Mouse (Mus musculus) kidney, adult 18-20 months (tissue): ENCODE measurements at regions not wholly inside any gene's neighbourhood (a gene's known extent, or its start where the extent isn't known, plus 50 kb on each side); places are given as distances from the start of the nearest gene placed in this dataset.

ENCODE experiments used
- DNase-seq: peaks from one replicate; pipeline ENCODE4 v3.0.0; 2021

DNA sequence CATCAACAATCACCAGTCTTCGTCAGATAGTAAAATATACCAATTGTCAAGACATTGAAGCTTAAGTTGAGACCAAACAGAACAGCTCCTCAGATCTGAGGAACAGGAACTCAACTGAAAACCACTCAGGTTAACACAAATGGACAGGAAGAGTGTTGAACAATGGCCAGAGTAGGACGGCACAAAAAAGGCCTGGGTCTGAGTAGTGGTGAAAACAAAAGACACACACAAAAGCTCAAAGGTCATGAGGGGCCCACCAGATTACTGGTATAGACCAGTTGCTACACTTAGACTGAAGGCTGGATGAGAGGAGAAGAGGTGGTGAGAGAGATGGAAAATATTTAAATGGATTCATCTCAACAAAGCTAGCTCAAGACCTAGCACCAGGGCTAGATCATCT lies 302.8 kb downstream of the Gm11361 start:
- no peak for DNase-seq

DNA sequence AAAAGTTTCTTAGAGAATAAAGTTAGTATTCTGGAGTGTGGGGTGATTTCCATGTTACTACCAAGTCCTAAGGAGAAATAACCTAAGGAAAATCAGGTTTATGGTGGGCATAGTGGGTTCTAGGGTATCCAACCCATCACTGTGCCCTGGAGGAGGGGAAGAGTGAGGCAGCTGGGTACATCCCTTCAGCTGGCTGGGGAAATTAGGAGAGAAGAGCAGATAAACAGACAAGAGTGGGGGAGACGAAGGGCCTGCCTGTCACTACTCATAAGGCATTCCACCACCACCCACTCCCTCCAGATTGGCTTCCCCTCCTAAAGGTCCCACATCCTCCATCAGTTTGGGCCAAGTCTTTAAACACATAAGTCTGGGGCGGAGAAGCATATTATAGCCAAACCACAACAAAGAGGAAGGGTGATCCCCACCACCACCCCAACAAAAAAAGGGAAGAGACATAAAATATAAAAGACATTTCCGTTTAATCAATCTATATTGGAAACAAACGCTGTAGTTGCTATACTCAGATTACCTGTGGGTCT lies 299.8 kb downstream of the Gm11361 start:
- no peak for DNase-seq

DNA sequence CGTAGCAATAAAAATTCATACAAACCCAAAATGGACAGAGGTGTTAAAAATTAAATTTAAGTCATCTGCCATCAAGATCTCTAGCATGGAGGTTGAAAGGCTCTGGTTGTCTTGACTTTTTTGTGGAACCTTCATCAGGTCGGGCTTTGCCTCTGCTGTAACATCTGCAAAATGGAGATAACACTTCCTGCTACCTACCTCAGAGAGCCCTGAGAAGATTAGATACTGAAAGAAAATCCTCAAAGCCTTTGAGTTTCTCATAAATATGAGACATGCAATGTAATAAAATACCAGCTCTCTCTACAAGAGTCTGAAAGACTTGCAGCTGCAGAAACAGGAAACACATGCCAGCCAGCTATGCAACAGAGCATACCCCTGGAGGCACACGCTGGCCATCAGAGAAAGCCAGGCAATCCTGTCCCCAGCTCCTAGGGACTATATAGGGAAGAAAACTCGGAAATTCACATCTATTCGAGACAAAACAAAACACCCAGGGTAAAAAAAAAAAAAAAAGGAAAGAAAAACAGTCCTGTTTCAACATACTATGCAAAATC lies 299.1 kb downstream of the Gm11361 start:
- no peak for DNase-seq

DNA sequence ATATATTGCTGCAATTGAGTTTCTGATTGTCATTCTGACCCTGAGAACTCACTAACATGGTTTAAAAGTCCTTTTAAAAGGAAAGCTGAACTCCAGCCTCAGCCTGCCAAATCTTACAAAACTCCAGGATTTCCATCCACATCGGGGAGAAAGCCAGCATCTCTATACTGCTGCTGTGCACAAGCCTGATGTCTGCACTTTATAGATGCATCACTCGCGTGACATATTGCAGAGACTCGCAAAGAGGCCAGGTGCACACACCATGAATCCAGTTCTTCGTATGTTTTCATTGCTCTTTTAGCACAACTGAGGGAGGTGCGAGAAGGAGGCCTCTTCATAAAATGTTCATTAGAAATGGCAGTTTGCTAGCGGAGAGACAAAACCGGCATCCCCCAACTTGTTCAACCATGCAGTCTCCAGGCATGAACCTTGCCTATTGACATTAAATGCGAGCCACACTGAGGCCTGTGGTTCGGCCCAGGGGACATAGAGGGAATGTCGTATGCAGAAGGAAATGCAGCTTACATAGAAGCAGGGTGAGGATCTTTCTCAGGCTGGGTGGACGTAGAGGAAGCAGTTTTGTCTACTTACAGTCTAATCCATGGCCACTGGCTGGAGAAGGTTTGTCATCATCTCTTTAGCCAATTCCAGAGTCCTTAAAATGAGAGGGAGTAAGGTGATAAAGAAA lies 297.0 kb downstream of the Gm11361 start:
- no peak for DNase-seq

DNA sequence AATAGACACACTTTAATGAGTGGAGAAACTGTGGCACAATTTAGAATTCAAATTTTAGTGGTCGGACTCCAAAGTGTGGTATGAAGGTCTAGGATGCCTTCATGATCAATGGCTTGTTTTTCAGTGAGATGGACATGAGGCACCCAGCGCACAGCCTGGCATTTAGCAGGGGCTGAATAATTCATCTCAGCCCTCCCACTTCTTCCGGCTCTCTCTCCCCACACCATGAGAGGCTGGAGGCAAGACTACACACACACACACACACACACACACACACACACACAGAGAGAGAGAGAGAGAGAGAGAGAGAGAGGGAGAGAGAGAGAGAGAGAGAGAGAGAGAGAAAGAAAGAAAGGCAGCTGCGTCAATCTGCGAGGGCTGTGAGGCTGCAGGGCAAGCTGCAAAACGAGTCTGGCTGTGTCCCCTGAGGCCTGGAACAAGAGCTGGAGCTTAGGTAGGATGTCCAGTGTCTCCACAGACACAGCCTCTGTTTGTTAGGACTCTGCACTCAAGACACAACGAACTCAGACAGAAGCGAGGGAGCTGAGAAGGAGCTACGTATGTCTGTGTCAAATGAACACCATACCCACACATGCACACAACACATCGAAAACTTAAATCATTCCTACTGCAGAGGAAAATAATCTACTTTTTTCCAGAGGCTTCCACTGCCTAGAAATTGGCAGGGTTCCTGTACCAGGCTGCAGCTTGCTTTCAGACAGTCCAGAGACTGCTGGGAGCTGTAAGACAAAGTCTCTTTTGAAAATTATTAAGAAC lies 295.8 kb downstream of the Gm11361 start:
- no peak for DNase-seq

DNA sequence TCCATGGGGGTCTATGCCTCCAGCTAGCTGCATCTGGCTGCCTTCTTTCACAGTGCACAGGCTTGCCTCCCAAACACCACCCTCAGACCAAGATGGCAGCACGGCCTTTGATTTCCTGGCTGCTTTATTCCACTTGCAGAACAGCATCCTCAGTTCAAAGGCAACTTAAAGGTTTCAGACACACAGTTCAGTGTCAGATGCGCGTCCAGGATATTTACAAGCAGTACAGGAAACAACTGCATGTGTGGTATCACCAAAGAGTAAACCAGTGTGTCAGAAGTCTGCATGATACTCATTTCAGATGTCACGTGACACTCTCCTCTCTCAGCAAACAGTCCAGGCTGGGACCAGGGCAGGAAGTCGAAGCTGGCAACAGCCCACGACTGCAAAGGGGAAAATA lies 294.2 kb downstream of the Gm11361 start:
- DNase-seq, result no peak

DNA sequence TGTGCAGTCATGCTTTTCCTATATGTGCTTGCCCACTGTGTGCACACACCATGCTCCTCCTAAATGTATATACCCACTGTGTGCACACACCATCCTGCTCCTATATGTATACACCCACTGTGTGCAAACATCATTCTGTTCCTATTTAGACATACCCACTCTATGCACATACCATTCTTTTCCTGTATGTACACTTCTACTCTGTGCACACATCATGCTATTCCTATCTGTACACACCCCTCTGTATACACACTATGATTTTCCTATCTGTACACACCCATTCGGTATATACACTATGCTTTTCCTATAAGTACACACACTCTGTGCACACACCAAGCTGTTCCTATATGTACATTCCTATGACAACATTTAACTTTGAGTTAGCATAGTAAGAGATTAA lies 288.5 kb downstream of the Gm11361 start:
- DNase-seq, result no peak

DNA sequence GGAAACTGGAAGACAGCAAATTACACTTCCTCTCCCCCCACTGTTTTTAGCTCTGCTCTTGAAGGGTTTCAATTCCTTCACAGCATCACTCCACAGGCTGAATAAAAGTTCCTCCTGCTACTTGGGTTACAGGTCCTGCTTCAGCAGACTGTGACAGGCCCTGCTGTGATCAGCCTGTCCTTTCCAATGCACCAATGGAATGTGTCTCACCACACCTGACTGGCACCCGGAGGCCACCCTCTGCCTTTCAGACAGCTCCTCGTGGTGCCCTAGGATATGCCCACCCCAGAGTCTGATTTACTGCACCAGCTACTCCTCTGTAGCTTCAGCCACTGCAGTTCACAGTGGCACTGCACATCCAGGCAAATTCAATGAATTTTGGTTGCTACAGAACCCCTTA lies 288.0 kb downstream of the Gm11361 start:
- peak; percentile 19 for DNase-seq

DNA sequence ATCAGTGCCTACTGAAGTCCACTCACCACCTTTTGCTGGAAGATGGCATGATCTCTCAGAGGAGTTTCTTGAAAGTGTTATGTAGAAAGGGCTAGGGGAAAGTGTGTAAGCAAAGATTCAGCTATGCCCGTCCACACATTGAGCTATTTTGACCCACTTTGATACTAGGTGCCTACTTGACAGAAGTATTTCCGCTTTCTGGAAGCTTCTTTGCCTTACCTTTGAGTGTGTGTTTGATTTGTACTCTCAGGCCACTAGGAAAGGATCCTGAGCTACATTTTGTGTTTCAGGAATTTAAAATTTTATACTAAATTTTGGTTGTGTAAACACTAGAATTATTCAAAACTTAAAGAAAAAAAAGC lies 287.5 kb downstream of the Gm11361 start:
- no peak for DNase-seq

DNA sequence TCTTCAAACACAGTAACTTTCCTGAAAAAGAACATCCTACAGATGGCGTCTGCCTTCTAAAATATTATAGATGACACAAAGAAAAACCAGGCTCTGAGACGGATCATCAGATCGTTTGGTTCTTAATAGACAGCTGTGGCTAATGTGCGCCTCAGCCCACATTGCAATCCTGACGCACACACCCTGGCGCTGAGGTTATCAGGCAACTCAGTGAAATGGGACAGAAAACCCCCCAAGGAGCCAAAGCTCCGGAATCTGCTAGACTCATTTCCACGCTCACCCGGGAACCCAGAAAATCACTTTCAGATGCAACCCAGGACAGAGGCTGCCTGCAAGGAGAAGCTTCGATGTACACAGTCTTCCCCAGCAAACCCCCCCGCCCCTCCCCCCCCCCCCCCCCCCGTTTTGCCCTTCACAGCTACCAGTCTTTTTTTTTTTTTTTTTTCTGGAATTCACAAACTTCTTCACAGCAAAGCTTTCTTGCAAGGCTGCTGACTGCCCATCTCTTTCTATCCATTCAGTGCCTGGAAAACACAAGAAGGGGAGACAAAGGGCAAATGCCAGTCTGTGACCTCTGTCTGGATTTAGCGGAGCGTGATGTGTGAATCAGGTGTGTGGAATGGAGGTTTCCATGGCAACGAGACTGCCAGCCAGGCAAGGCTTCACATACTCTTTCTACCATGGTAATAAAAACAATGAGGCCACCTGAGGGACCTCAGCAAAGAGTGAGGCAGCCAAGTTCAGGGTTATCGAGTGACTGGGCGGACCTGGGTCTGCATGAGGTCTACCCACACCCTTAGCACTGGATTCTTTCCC lies 286.9 kb downstream of the Gm11361 start:
- DNase-seq, result peak; percentile 82

DNA sequence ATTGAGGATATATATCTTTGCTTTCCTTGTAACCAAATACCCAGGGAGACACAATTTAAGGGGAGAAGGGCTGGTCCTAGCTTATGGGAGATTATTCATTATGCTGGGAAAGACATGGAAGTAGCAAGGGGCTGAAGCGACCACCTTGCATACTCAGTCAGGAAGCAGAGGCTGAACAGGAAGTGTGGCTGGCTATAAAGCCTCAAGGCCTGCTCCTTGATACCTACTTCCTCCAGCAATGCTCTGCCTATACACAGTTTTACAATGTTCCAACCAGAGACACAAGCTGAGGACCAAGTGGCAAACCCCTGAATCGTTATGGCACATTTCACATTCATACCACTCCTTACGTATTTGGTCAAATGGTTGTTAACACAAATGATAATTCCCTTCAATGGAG lies 284.3 kb downstream of the Gm11361 start:
- DNase-seq, result no peak

DNA sequence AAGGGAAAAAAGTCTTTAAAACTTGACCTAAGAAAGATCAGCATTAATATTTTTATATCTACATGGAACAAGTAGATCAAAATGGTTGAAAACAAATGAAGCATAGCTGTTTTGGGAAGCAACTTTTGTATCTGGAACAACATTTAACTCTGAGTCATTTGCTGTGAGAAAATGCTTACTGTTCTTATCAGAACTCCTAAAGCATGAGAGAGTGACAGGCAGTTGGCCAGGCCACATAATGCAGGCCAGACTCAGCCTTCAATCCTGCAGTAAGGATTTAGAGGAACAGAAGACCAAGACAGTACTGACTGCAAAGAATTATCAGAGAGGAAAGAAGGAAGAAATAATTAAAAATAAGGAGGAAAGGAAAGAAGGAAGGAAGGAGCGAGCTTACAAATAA lies 275.8 kb downstream of the Gm11361 start:
- no peak for DNase-seq

DNA sequence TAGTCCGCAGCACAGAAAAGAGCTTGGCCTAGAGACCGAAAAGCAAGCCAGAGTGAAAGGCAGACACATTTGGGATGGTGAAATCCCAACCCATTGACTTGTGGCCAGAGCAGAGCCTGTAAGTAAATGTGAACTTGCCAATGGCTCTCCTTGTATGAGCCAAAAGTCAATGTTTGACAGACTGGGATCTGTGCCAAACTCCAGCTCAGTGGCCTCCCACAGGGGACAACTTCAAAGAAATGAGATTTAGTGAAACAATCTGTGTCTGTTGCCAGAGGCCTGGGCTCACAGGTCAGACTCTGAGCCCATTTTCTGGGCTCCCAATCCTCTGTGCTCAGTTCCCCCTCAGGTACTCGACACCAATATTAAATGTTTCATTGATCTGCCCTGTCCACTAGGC lies 274.9 kb downstream of the Gm11361 start:
- DNase-seq, result peak; percentile 90

DNA sequence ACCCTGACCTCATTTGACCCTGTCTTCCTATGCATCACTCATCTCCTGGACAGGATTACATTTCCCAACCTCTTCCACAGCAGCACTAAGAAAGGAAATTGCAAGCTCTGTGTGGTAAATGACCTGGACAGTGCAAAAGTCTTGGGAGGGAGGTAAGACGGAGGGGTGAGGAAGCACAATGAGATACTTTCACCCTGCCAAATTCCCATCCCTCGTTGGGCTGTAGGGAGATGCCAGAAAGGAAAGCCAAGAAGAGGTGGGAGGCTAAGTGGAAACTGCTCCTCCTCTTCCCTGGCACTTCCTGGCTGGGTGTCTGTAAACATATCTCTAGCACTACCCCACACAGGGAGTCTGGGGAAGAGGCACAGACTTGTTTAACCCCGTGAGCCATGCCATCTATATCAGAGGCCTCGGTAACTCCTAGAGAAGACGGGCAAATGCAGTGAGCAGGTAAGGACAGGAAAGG lies 274.2 kb downstream of the Gm11361 start:
- DNase-seq, result peak; percentile 32

DNA sequence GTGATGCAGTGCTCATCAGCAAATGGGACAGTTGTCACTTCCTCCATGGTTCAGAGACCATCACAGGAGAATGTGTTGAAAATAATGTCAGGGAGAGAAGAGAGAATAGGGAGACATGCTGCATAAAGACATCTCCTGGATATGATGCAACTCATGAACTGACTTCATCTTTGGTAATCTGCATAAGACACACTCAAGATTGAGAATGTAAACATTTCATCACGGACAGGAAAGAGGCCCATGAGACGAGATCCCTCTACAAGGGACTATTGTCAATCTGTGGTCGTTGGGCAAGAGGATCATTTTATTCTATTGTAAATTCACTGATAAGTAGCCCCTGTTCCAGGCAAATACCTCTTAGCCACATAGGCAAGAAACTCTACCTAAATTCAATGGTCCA lies 273.6 kb downstream of the Gm11361 start:
- no peak for DNase-seq

DNA sequence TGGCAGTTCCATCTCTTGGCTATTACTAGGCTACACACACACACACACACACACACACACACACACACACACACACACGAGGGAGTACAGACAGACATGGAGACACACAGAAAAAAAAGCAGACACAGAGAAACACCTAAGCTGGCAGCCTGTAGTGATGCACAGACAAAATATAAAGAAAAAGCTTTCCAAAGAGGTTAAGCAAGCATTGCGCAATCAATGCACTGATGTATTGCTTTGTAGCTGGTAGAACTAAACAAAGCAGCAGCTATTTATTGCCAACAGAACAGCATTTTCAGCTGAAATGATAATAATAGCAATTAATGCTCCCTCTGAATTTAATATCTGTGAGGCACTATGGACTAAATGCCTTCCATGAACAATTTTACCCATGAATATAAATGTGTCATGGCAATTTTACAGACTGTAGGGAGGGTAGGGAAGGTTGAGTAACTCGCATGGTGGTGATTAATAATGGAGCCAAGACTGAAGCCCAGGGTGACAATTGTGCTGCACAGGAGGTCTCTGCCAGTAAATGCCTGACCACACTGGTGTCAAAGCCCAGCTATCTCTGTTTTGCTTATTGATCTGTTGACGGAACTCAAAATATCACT lies 271.7 kb downstream of the Gm11361 start:
- DNase-seq, result no peak

DNA sequence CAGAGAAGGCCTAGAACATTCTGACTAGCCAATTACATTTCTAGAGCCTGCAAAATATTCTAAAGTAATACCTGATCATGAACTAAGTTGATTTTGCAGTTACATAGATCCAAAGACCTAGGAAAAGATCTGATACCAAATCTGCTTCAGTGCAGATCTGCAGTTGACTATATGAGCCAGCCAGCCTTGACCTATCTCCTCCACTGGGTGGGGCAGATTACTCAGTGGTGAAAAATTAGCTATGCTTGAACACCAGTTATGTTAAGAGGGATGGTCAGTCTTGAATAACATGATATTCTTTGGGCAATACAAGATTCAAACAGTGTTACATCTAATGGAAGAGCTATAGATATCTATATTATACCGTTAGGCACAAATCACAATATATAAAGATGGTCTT lies 269.0 kb downstream of the Gm11361 start:
- no peak for DNase-seq

DNA sequence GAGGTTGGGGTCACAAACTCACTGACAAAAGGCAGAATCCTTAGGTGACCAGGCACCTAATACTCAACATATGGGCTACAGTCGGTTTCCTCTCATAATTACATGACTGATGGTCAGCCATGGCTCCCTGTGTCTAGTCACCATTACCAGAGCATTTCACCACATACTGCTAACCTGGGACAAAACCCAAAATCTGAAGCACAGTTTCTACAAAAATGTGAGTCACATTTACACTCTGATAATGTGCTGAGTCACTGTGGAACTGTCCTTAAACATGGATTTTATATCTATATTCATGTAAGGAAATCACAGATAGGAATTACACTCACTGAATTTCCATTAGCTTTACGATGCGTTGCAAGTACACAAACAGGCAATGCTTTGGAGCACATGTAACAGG lies 267.1 kb downstream of the Gm11361 start:
- DNase-seq, result no peak

DNA sequence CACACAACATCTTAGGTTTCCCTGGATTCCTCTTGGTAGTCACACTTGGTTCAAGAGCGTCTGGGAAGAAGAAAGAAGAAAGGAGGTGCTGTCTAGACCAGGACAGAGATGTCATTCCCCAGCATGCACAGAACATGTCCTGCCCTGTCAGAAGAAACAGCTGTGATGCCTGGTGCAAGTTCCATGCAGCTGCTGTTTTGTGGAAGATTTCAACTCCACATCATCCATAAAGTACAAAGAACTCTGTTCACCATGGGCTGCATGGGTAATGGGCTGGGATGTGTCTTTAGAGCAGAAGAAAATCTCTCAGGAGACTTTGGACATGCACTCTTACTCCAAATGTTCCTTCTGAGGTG lies 262.8 kb downstream of the Gm11361 start:
- DNase-seq, result no peak

DNA sequence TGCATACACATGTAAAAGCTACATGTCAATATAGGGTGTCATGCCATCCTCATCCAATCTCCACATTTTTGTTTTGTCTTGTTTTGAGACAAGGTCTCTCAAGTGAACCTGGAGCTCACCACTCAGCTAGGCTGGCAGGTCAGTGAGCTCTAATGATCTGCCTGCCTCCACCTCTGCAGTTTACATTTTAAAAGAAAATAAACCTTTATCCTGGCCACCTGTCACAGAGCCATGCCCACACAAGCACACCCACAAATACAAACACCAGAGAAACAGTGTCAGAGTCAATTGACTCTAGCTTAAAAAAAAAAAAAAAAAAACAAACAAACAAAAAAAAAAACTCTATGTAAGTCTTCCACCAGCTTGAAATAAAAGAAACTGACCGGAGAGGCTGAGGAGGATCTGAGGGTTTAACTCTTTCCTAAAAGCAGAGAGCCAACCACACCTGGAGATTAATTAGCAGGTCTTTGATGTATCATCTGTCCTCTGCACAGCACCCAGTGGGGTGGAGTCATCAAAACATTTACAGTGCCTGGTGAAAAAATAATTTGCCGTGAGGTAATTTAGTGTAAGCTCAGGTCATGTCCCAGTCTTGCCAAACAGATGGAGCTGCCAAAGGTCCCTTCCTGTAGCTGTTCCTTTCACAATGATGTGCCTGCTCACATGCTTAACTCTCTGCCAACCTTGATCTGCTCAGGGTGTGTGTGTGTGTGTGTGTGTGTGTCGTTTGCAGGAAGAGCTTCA lies 262.2 kb downstream of the Gm11361 start:
- peak; percentile 49 for DNase-seq

DNA sequence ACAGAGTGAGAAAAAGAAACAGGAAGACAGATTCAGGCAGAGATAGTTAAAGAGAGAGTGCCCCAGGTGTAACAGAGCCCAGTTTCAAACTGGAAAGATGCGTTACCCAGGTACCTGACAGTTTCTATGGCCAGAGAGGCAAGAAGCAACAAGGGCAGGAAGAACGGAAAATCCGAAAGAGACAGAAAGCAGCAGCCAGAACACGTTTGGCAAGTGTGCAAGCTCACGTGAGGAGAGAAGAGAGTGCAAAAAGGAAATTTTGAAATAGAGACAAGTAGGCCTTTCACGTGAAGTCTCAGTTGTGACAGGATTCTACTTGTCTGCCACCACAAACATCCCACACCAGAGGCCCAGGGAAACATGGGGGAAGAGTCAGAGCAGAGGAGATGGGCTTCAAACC lies 259.8 kb downstream of the Gm11361 start:
- DNase-seq, result no peak

DNA sequence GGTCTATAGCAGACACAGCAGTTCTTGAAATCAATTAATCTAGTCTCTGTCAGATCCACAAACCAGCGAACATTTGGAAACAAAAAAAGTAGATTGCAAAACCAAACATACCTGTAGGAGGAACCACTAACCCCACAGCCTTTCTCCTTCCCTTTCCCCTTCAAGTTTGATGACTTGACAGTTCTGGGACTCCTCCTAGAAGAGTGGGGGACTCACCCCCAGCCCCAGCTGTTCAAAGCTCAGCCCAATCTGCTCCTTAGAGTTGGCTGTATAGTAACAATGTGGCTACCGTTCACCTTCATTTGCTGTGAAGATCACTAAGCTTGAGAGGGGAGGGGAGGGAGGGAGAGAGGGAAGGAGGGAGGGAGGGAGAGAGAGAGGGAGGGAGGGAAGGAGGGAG lies 259.3 kb downstream of the Gm11361 start:
- DNase-seq, result no peak
